ENCODE assay signal across 32 mouse cellular contexts in genomic region chr11:58787651-58788050, GRCm38 (mm10). TPM values are rescaled to one million over a fixed set of nuclear protein-coding genes. Genes with fewer than 3 reads are reported as not detected.
DNase-seq lines count a peak whose midpoint lies in the region; ATAC-seq lines count a peak whose summit lies in the region.
"Had no signal": no experiment of that assay in that cellular context is flagged by ENCODE, and none has a peak within 500 bp of the region (broad histone marks: within the 10 kb centered on the region; RNA-seq: fewer than 3 reads in every experiment).

No protein-coding gene starts in this region.

- H3K9ac ChIP-seq in intestine, embryonic 14.5 days (ENCODE audit: low read length): no peak overlapping the region
- no peak overlapping the region for H3K9ac ChIP-seq in intestine, embryonic 15.5 days
- H3K9ac ChIP-seq in hindbrain, embryonic 13.5 days: no peak overlapping the region
- H3K9ac ChIP-seq: embryonic facial prominence, embryonic 13.5 days; liver, embryonic 14.5 days; neural tube, embryonic 13.5 days; stomach, embryonic 15.5 days had no signal

- no peak overlapping the region for H3K27ac ChIP-seq in intestine, embryonic 14.5 days (ENCODE audit: low read depth)
- no peak overlapping the region for H3K27ac ChIP-seq in intestine, embryonic 15.5 days
- H3K27ac ChIP-seq in hindbrain, embryonic 13.5 days: no peak overlapping the region
- H3K27ac ChIP-seq: embryonic facial prominence, embryonic 13.5 days; forebrain, embryonic 10.5 days; hindbrain, postnatal 0 days; liver, embryonic 14.5 days; midbrain, embryonic 10.5 days; neural tube, embryonic 13.5 days; stomach, embryonic 15.5 days had no signal

- H3K36me3 ChIP-seq in intestine, embryonic 14.5 days (ENCODE audit: control insufficient read depth, insufficient read depth, low read length): no peaks in the 10 kb centered on the region
- H3K36me3 ChIP-seq in intestine, embryonic 15.5 days: no peaks in the 10 kb centered on the region
- H3K36me3 ChIP-seq in hindbrain, embryonic 13.5 days: no peaks in the 10 kb centered on the region
- H3K36me3 ChIP-seq: embryonic facial prominence, embryonic 13.5 days; forebrain, embryonic 10.5 days; midbrain, embryonic 10.5 days; neural tube, embryonic 13.5 days; stomach, embryonic 15.5 days had no signal

- no peaks in the 10 kb centered on the region for H3K4me1 ChIP-seq in intestine, embryonic 14.5 days (replicated peaks; ENCODE audit: control insufficient read depth, insufficient read depth, low read length)
- H3K4me1 ChIP-seq in intestine, embryonic 15.5 days (replicated peaks): no peaks in the 10 kb centered on the region
- H3K4me1 ChIP-seq in hindbrain, embryonic 13.5 days (replicated peaks): peaks cover 5% of the 10 kb centered on the region; the same call in 1 of the 2 replicates
- H3K4me1 ChIP-seq: embryonic facial prominence, embryonic 13.5 days; neural tube, embryonic 13.5 days; stomach, embryonic 15.5 days had no signal

- no peak for ATAC-seq in intestine, embryonic 14.5 days (replicated peaks; ENCODE audit: low FRiP score, low TSS enrichment, low read depth)
- ATAC-seq in intestine, embryonic 15.5 days: no peak
- ATAC-seq in hindbrain, embryonic 13.5 days (ENCODE audit: low FRiP score): no peak
- ATAC-seq: hindbrain, postnatal 0 days; intestine, postnatal 0 days had no signal

- H3K9me3 ChIP-seq in intestine, embryonic 14.5 days (ENCODE audit: control insufficient read depth, low read length): no peaks in the 10 kb centered on the region
- no peaks in the 10 kb centered on the region for H3K9me3 ChIP-seq in intestine, embryonic 15.5 days
- no peaks in the 10 kb centered on the region for H3K9me3 ChIP-seq in hindbrain, embryonic 13.5 days
- H3K9me3 ChIP-seq: embryonic facial prominence, embryonic 13.5 days; forebrain, embryonic 10.5 days; midbrain, embryonic 10.5 days; neural tube, embryonic 13.5 days; stomach, embryonic 15.5 days had no signal

- WGBS in intestine, embryonic 14.5 days: 90% methylated on average over 10 of the region's 10 CpGs
- 91% methylated on average over 10 of the region's 10 CpGs for WGBS in intestine, embryonic 15.5 days
- WGBS in hindbrain, embryonic 13.5 days: 86% methylated on average over 10 of the region's 10 CpGs

- DNase-seq in intestine, embryonic 14.5 days (ENCODE audit: low spot score): peak; percentile 21
- DNase-seq in thymus, adult 18-20 months: peak; percentile 57 to 75
- DNase-seq in thymus, postnatal 25 days: peak; percentile 64
- DNase-seq in lung, postnatal 4 days: no peak
- no peak for DNase-seq in right cerebral cortex, postnatal 14 days
- DNase-seq: adrenal gland, postnatal 36 days; cerebellum, adult 18-20 months; cerebellum, postnatal 10 days; gastrocnemius, postnatal 10 days; kidney, adult 9 months; kidney, postnatal 10 days; liver; lung, adult 2 months; lung, postnatal 10 days had no signal

- H3K4me3 ChIP-seq in intestine, embryonic 14.5 days (ENCODE audit: low read depth, low read length): no peak overlapping the region
- H3K4me3 ChIP-seq in intestine, embryonic 15.5 days (replicated peaks): no peak overlapping the region
- H3K4me3 ChIP-seq in hindbrain, embryonic 13.5 days: no peak overlapping the region
- H3K4me3 ChIP-seq: embryonic facial prominence, embryonic 13.5 days; forebrain, embryonic 10.5 days; midbrain, embryonic 10.5 days; myocyte; neural tube, embryonic 13.5 days; stomach, embryonic 15.5 days had no signal

- no peak overlapping the region for H3K4me2 ChIP-seq in intestine, embryonic 14.5 days (ENCODE audit: low read length)
- H3K4me2 ChIP-seq in intestine, embryonic 15.5 days (replicated peaks): no peak overlapping the region
- H3K4me2 ChIP-seq in hindbrain, embryonic 13.5 days: no peak overlapping the region
- H3K4me2 ChIP-seq: embryonic facial prominence, embryonic 13.5 days; neural tube, embryonic 13.5 days; stomach, embryonic 15.5 days had no signal

- H3K27me3 ChIP-seq in intestine, embryonic 14.5 days (replicated peaks; ENCODE audit: control insufficient read depth, insufficient read depth, low read length): no peaks in the 10 kb centered on the region
- no peaks in the 10 kb centered on the region for H3K27me3 ChIP-seq in intestine, embryonic 15.5 days (replicated peaks)
- H3K27me3 ChIP-seq in hindbrain, embryonic 13.5 days: no peaks in the 10 kb centered on the region
- H3K27me3 ChIP-seq: embryonic facial prominence, embryonic 13.5 days; neural tube, embryonic 13.5 days; stomach, embryonic 15.5 days had no signal

RNA-seq across cellular contexts. Expression of gene Olfr314, which starts 4.9 kb away (rescaled TPM):
- not detected in 2 replicates for polyA plus RNA-seq in intestine, embryonic 14.5 days (2014; fragmentation: Nextera tagmentation; extraction: Ambion mirVana)
- polyA plus RNA-seq in intestine, embryonic 15.5 days (2015; fragmentation: Nextera tagmentation; extraction: Ambion mirVana): not detected in 2 replicates
- not detected in 2 replicates for polyA plus RNA-seq in hindbrain, embryonic 13.5 days (2015; fragmentation: Nextera tagmentation; extraction: Ambion mirVana)
- polyA plus RNA-seq: brain, embryonic 14.5 days; embryonic facial prominence, embryonic 13.5 days; forebrain, embryonic 10.5 days; gonadal fat pad, adult 2 months; hindbrain, embryonic 11.5 days; hindbrain, postnatal 0 days; intestine, postnatal 0 days; large intestine, adult 2 months; limb, embryonic 11.5 days; liver, embryonic 14.5 days; lung, adult 2 months; midbrain, embryonic 10.5 days; midbrain, postnatal 0 days; myocyte; neural tube, embryonic 13.5 days; stomach, embryonic 15.5 days had no signal

RNA-seq across cellular contexts. Expression of gene Fam183b, which starts 14.1 kb away (rescaled TPM):
- polyA plus RNA-seq in intestine, embryonic 14.5 days (2014; fragmentation: Nextera tagmentation; extraction: Ambion mirVana): 40.1 and 47.1 TPM in 2 replicates
- 16.8 and 17.2 TPM in 2 replicates for polyA plus RNA-seq in intestine, embryonic 15.5 days (2015; fragmentation: Nextera tagmentation; extraction: Ambion mirVana)
- 9.2 and 10.8 TPM in 2 replicates for polyA plus RNA-seq in hindbrain, embryonic 13.5 days (2015; fragmentation: Nextera tagmentation; extraction: Ambion mirVana)
- polyA plus RNA-seq: embryonic facial prominence, embryonic 13.5 days; limb, embryonic 11.5 days; liver, embryonic 14.5 days; myocyte had no signal

RNA-seq across cellular contexts. Expression of gene Olfr315, which starts 14.7 kb away (rescaled TPM):
- not detected in 2 replicates for polyA plus RNA-seq in intestine, embryonic 14.5 days (2014; fragmentation: Nextera tagmentation; extraction: Ambion mirVana)
- not detected in 2 replicates for polyA plus RNA-seq in intestine, embryonic 15.5 days (2015; fragmentation: Nextera tagmentation; extraction: Ambion mirVana)
- not detected in 2 replicates for polyA plus RNA-seq in hindbrain, embryonic 13.5 days (2015; fragmentation: Nextera tagmentation; extraction: Ambion mirVana)
- polyA plus RNA-seq: brain, embryonic 14.5 days; embryonic facial prominence, embryonic 13.5 days; forebrain, embryonic 10.5 days; gonadal fat pad, adult 2 months; heart, embryonic 14.5 days; hindbrain, embryonic 11.5 days; hindbrain, postnatal 0 days; intestine, postnatal 0 days; large intestine, adult 2 months; limb, embryonic 11.5 days; liver, embryonic 14.5 days; lung, adult 2 months; midbrain, embryonic 10.5 days; midbrain, postnatal 0 days; myocyte; neural tube, embryonic 13.5 days; stomach, embryonic 15.5 days had no signal

RNA-seq across cellular contexts. Expression of gene Olfr313, which starts 27.1 kb away (rescaled TPM):
- not detected in 2 replicates for polyA plus RNA-seq in intestine, embryonic 14.5 days (2014; fragmentation: Nextera tagmentation; extraction: Ambion mirVana)
- not detected in 2 replicates for polyA plus RNA-seq in intestine, embryonic 15.5 days (2015; fragmentation: Nextera tagmentation; extraction: Ambion mirVana)
- polyA plus RNA-seq in hindbrain, embryonic 13.5 days (2015; fragmentation: Nextera tagmentation; extraction: Ambion mirVana): not detected in 2 replicates
- polyA plus RNA-seq: brain, embryonic 14.5 days; embryonic facial prominence, embryonic 13.5 days; forebrain, embryonic 10.5 days; gonadal fat pad, adult 2 months; hindbrain, embryonic 11.5 days; hindbrain, postnatal 0 days; intestine, postnatal 0 days; large intestine, adult 2 months; limb, embryonic 11.5 days; liver, embryonic 14.5 days; lung, adult 2 months; midbrain, embryonic 10.5 days; midbrain, postnatal 0 days; myocyte; neural tube, embryonic 13.5 days; stomach, embryonic 15.5 days had no signal

RNA-seq across cellular contexts. Expression of gene Olfr316, which starts 35.1 kb away (rescaled TPM):
- not detected in 2 replicates for polyA plus RNA-seq in intestine, embryonic 14.5 days (2014; fragmentation: Nextera tagmentation; extraction: Ambion mirVana)
- not detected in 2 replicates for polyA plus RNA-seq in intestine, embryonic 15.5 days (2015; fragmentation: Nextera tagmentation; extraction: Ambion mirVana)
- not detected in 2 replicates for polyA plus RNA-seq in hindbrain, embryonic 13.5 days (2015; fragmentation: Nextera tagmentation; extraction: Ambion mirVana)
- polyA plus RNA-seq: brain, embryonic 14.5 days; embryonic facial prominence, embryonic 13.5 days; forebrain, embryonic 10.5 days; gonadal fat pad, adult 2 months; heart, embryonic 14.5 days; hindbrain, embryonic 11.5 days; hindbrain, postnatal 0 days; intestine, postnatal 0 days; large intestine, adult 2 months; limb, embryonic 11.5 days; liver, embryonic 14.5 days; lung, adult 2 months; midbrain, embryonic 10.5 days; midbrain, postnatal 0 days; myocyte; neural tube, embryonic 13.5 days; stomach, embryonic 15.5 days had no signal

Comparison
In these comparisons a context has a peak if more than half of its experiments do, and no peak if none do; other contexts are left out.
1. DNase-seq: peak in intestine, embryonic 14.5 days (single experiment), thymus, adult 18-20 months (2 of 2) and thymus, postnatal 25 days (single experiment); none in lung, postnatal 4 days (0 of 2) and right cerebral cortex, postnatal 14 days (single experiment).